Mouse (Mus musculus) CD4-positive helper T cell, adult 2 months (primary cell): Measurements from ENCODE around the gene Tomm34.

Source experiments
- DNase-seq: peaks from one replicate; pipeline ENCODE4 v3.0.0-alpha.2; 2012; ENCODE audit warnings: low read depth, missing footprints, low spot score

Tomm34 gene

GRCm38 (mm10) chr2:164070765-164071436 lies at the start of gene Tomm34:
Gene Tomm34, minus strand, starts transcription at chr2:164071169.
- peak; percentile 90 for DNase-seq

GRCm38 (mm10) chr2:164119503-164119902 lies 48.5 kb upstream of the Tomm34 start:
- no peak for DNase-seq

GRCm38 (mm10) chr2:164115531-164115930 lies 44.6 kb upstream of the Tomm34 start:
- no peak for DNase-seq

GRCm38 (mm10) chr2:164114051-164114450 lies 43.1 kb upstream of the Tomm34 start:
- no peak for DNase-seq

- DNase-seq: no peak
These were observed 40.6 kb upstream of the Tomm34 start for GRCm38 (mm10) chr2:164111546-164111945.

GRCm38 (mm10) chr2:164108501-164108900 lies 37.5 kb upstream of the Tomm34 start:
- DNase-seq: no peak

GRCm38 (mm10) chr2:164107125-164107874 lies 36.3 kb upstream of the Tomm34 start:
- DNase-seq: no peak

GRCm38 (mm10) chr2:164106287-164107035 lies 35.5 kb upstream of the Tomm34 start:
- no peak for DNase-seq

GRCm38 (mm10) chr2:164103501-164103900 lies 32.5 kb upstream of the Tomm34 start:
- DNase-seq: peak; percentile 50

GRCm38 (mm10) chr2:164102366-164102765 lies 31.4 kb upstream of the Tomm34 start:
- DNase-seq: no peak

GRCm38 (mm10) chr2:164101936-164102335 lies 31.0 kb upstream of the Tomm34 start:
- no peak for DNase-seq

GRCm38 (mm10) chr2:164098603-164099250 lies 27.8 kb upstream of the Tomm34 start:
- DNase-seq: no peak

GRCm38 (mm10) chr2:164094152-164094551 lies 23.2 kb upstream of the Tomm34 start:
- DNase-seq: peak; percentile 47

- DNase-seq: no peak
These were observed 18.5 kb upstream of the Tomm34 start for GRCm38 (mm10) chr2:164089508-164089907.

- DNase-seq: peak; percentile 66
These were observed 16.5 kb upstream of the Tomm34 start for GRCm38 (mm10) chr2:164087416-164088017.

- DNase-seq: peak; percentile 89
These were observed 13.4 kb upstream of the Tomm34 start for GRCm38 (mm10) chr2:164084342-164084700.

- peak; percentile 94 for DNase-seq
These were observed 12.8 kb upstream of the Tomm34 start for GRCm38 (mm10) chr2:164083609-164084341.

- no peak for DNase-seq
These were observed 11.2 kb upstream of the Tomm34 start for GRCm38 (mm10) chr2:164082175-164082574.

- DNase-seq: peak; percentile 70
These were observed 10.6 kb upstream of the Tomm34 start for GRCm38 (mm10) chr2:164081577-164081976.

- DNase-seq: peak; percentile 90
These were observed 8.5 kb upstream of the Tomm34 start for GRCm38 (mm10) chr2:164079488-164079887.

GRCm38 (mm10) chr2:164077875-164078274 lies 6.9 kb upstream of the Tomm34 start:
- DNase-seq: peak; percentile 57
